Mouse (Mus musculus) testis, adult 2 months (tissue): Measurements from ENCODE around the gene Cpm.

Experiments used
- CTCF ChIP-seq: fragments of 200-500 bp; IDR thresholded peaks from 2 replicates; pipeline ENCODE4 v1.5.1; 2012; ENCODE audit warnings: low read depth, mild to moderate bottlenecking, inconsistent platforms, low read length, moderate library complexity; ENCODE audit not compliant: control insufficient read depth, insufficient read depth, insufficient replicate concordance
- POLR2A ChIP-seq: fragments of 200-500 bp; IDR thresholded peaks from 2 replicates; pipeline ENCODE4 v1.6.1; 2012; ENCODE audit warnings: low read depth, mild to moderate bottlenecking, inconsistent platforms, low read length, moderate library complexity; ENCODE audit not compliant: control insufficient read depth

- no peak for TF ChIP-seq CTCF
- TF ChIP-seq POLR2A = no peak
These were observed 42.4 kb upstream of the Cpm start for GRCm38 (mm10) chr10:117586859-117587258.
